Mouse (Mus musculus) limb, embryonic 12.5 days (tissue): Measurements from ENCODE around the gene Elfn1. TPM values are rescaled to one million over a fixed set of nuclear protein-coding genes. Genes with fewer than 3 reads are reported as not detected.

Experiments
- ATAC-seq: fragments of 200-750 bp; cut with Nextera tagmentation; 2 replicates; pipeline ENCODE4 v1.8.0; 2017; ENCODE audit warnings: low read depth, moderate TSS enrichment; ENCODE audit not compliant: insufficient number of reproducible peaks, insufficient read depth, low FRiP score, low TSS enrichment
- H3K27ac ChIP-seq: fragments of 300-500 bp; sonication (generic); 2 replicates; pipeline ENCODE4 v1.5.1; 2016; ENCODE audit warnings: mild to moderate bottlenecking, moderate library complexity
- H3K27me3 ChIP-seq: fragments of 300-500 bp; sonication (generic); 2 replicates; pipeline ENCODE4 v1.6.1; 2016; ENCODE audit warnings: mild to moderate bottlenecking, moderate library complexity
- H3K36me3 ChIP-seq: fragments of 300-500 bp; sonication (generic); 2 replicates; pipeline ENCODE4 v1.6.1; 2016; ENCODE audit warnings: mild to moderate bottlenecking, moderate library complexity
- H3K4me1 ChIP-seq: fragments of 300-500 bp; sonication (generic); replicated peaks from 2 replicates; pipeline ENCODE4 v1.6.1; 2016
- H3K4me2 ChIP-seq: fragments of 300-500 bp; sonication (generic); 2 replicates; pipeline ENCODE4 v1.6.1; 2016; ENCODE audit warnings: mild to moderate bottlenecking, moderate library complexity
- H3K4me3 ChIP-seq: fragments of 300-500 bp; sonication (generic); replicated peaks from 2 replicates; pipeline ENCODE4 v1.5.1; 2016; ENCODE audit warnings: mild to moderate bottlenecking
- H3K9ac ChIP-seq: fragments of 300-500 bp; sonication (generic); replicated peaks from 2 replicates; pipeline ENCODE4 v1.6.1; 2016; ENCODE audit warnings: mild to moderate bottlenecking, moderate library complexity
- H3K9me3 ChIP-seq: fragments of 300-500 bp; sonication (generic); 2 replicates; pipeline ENCODE4 v1.6.1; 2016; ENCODE audit warnings: mild to moderate bottlenecking, moderate library complexity
- WGBS: fragments of 180-500 bp; shearing (Covaris S2); methylation state at CpG from one replicate; pipeline ENCODE4 v1.1.7; 2016; 5-methylcytosine and 5-hydroxymethylcytosine counted together
- polyA plus RNA-seq: library from polyadenylated mRNA; unstranded; fragments of >200 nt; fragmentation: Nextera tagmentation; extraction: Ambion mirVana; gene quantifications from 2 replicates; pipeline ENCODE4 v1.2.1, GENCODE M21; 2016

Elfn1 gene
- polyA plus RNA-seq, 1 experiment from 2014 or later = 0.35 TPM

GRCm38 (mm10) chr5:140007656-140008522, 100.1 kb downstream of the Elfn1 start:
- no peak overlapping the region for H3K4me3 ChIP-seq
- ATAC-seq = no peak
- peaks cover 23% of the 10 kb centered on the region for H3K4me1 ChIP-seq
- no peaks in the 10 kb centered on the region for H3K9me3 ChIP-seq
- WGBS = 32% methylated on average over 9 of the region's 9 CpGs
- H3K9ac ChIP-seq = no peak overlapping the region
- no peak overlapping the region for H3K4me2 ChIP-seq
- H3K27me3 ChIP-seq = no peaks in the 10 kb centered on the region
- H3K36me3 ChIP-seq = 0 out of 2 replicates have a peak, but pooled peaks cover 9% of the 10 kb centered on the region
- 0 out of 2 replicates have a peak overlapping the region, but pooled peaks have one; percentile 29 for H3K27ac ChIP-seq

GRCm38 (mm10) chr5:140008523-140008806, 100.7 kb downstream of the Elfn1 start:
- Histone ChIP-seq H3K4me1 (peaks cover 29% of the 10 kb centered on the region), H3K9ac (no peak overlapping the region), H3K27ac (0 out of 2 replicates have a peak overlapping the region, but pooled peaks have one; percentile 29), H3K36me3 (0 out of 2 replicates have a peak, but pooled peaks cover 9% of the 10 kb centered on the region), H3K9me3 (no peaks in the 10 kb centered on the region), H3K4me2 (no peak overlapping the region), H3K4me3 (no peak overlapping the region), H3K27me3 (no peaks in the 10 kb centered on the region)
- no peak for ATAC-seq
- 67% methylated on average over 5 of the region's 5 CpGs for WGBS

GRCm38 (mm10) chr5:140009083-140009655, 101.4 kb downstream of the Elfn1 start:
- Histone ChIP-seq H3K27me3 (no peaks in the 10 kb centered on the region), H3K4me3 (no peak overlapping the region), H3K4me2 (no peak overlapping the region), H3K4me1 (peaks cover 36% of the 10 kb centered on the region), H3K9ac (no peak overlapping the region), H3K27ac (no peak overlapping the region), H3K9me3 (no peaks in the 10 kb centered on the region), H3K36me3 (0 out of 2 replicates have a peak, but pooled peaks cover 9% of the 10 kb centered on the region)
- WGBS = 76% methylated on average over 7 of the region's 7 CpGs
- ATAC-seq = no peak

GRCm38 (mm10) chr5:140010405-140010804, 102.7 kb downstream of the Elfn1 start:
- 0 out of 2 replicates have a peak, but pooled peaks cover 9% of the 10 kb centered on the region for H3K36me3 ChIP-seq
- no peak overlapping the region for H3K4me3 ChIP-seq
- no peaks in the 10 kb centered on the region for H3K9me3 ChIP-seq
- H3K27me3 ChIP-seq = no peaks in the 10 kb centered on the region
- WGBS = 67% methylated on average over 3 of the region's 3 CpGs
- H3K4me2 ChIP-seq = no peak overlapping the region
- H3K9ac ChIP-seq = no peak overlapping the region
- H3K27ac ChIP-seq = no peak overlapping the region
- peaks cover 49% of the 10 kb centered on the region for H3K4me1 ChIP-seq
- ATAC-seq = no peak

- H3K4me1 ChIP-seq = peaks cover 46% of the 10 kb centered on the region
- no peak overlapping the region; the same call in 1 of the 2 replicates for H3K27ac ChIP-seq
- H3K9ac ChIP-seq = no peak overlapping the region
- 74% methylated on average over 12 of the region's 12 CpGs for WGBS
- no peaks in the 10 kb centered on the region for H3K27me3 ChIP-seq
- no peak for ATAC-seq
- H3K4me2 ChIP-seq = no peak overlapping the region
- 0 out of 2 replicates have a peak, but pooled peaks cover 9% of the 10 kb centered on the region for H3K36me3 ChIP-seq
- no peaks in the 10 kb centered on the region for H3K9me3 ChIP-seq
- H3K4me3 ChIP-seq = no peak overlapping the region
Measured at GRCm38 (mm10) chr5:140012286-140012967, 104.7 kb downstream of the Elfn1 start.

- H3K36me3 ChIP-seq = 0 out of 2 replicates have a peak, but pooled peaks cover 5% of the 10 kb centered on the region
- 0 out of 2 replicates have a peak overlapping the region, but pooled peaks have one; percentile 27 for H3K9ac ChIP-seq
- H3K4me1 ChIP-seq = peaks cover 34% of the 10 kb centered on the region
- H3K27ac ChIP-seq = peak overlapping the region; percentile 35; the same call in 1 of the 2 replicates
- no peaks in the 10 kb centered on the region for H3K9me3 ChIP-seq
- H3K4me3 ChIP-seq = no peak overlapping the region
- H3K4me2 ChIP-seq = no peak overlapping the region
- no peak for ATAC-seq
- no peaks in the 10 kb centered on the region for H3K27me3 ChIP-seq
- WGBS = 59% methylated on average over 5 of the region's 5 CpGs
Measured at GRCm38 (mm10) chr5:140013652-140014051, 105.9 kb downstream of the Elfn1 start.

- peaks cover 32% of the 10 kb centered on the region for H3K4me1 ChIP-seq
- H3K9me3 ChIP-seq = no peaks in the 10 kb centered on the region
- no peak overlapping the region for H3K4me3 ChIP-seq
- H3K27ac ChIP-seq = no peak overlapping the region
- no peak for ATAC-seq
- WGBS = 88% methylated on average over 1 of the region's 1 CpGs
- no peaks in the 10 kb centered on the region for H3K27me3 ChIP-seq
- H3K4me2 ChIP-seq = no peak overlapping the region
- no peak overlapping the region for H3K9ac ChIP-seq
- no peaks in the 10 kb centered on the region for H3K36me3 ChIP-seq
Measured at GRCm38 (mm10) chr5:140016896-140017295, 109.2 kb downstream of the Elfn1 start.

- H3K9me3 ChIP-seq = no peaks in the 10 kb centered on the region
- no peak for ATAC-seq
- H3K4me1 ChIP-seq = peaks cover 22% of the 10 kb centered on the region
- no peaks in the 10 kb centered on the region for H3K36me3 ChIP-seq
- H3K9ac ChIP-seq = no peak overlapping the region
- no peaks in the 10 kb centered on the region for H3K27me3 ChIP-seq
- no peak overlapping the region for H3K27ac ChIP-seq
- no peak overlapping the region for H3K4me2 ChIP-seq
- WGBS = 93% methylated on average over 7 of the region's 7 CpGs
- H3K4me3 ChIP-seq = no peak overlapping the region
Measured at GRCm38 (mm10) chr5:140018780-140019179, 111.0 kb downstream of the Elfn1 start.

GRCm38 (mm10) chr5:140019616-140020015, 111.9 kb downstream of the Elfn1 start:
- H3K9me3 ChIP-seq = no peaks in the 10 kb centered on the region
- H3K27me3 ChIP-seq = no peaks in the 10 kb centered on the region
- WGBS = 91% methylated on average over 1 of the region's 1 CpGs
- H3K36me3 ChIP-seq = no peaks in the 10 kb centered on the region
- no peak overlapping the region for H3K9ac ChIP-seq
- H3K4me1 ChIP-seq = peaks cover 22% of the 10 kb centered on the region
- no peak overlapping the region for H3K4me3 ChIP-seq
- ATAC-seq = no peak
- H3K27ac ChIP-seq = no peak overlapping the region
- no peak overlapping the region for H3K4me2 ChIP-seq

GRCm38 (mm10) chr5:140021755-140022154, 114.0 kb downstream of the Elfn1 start:
- 0 out of 2 replicates have a peak, but pooled peaks cover 3% of the 10 kb centered on the region for H3K36me3 ChIP-seq

GRCm38 (mm10) chr5:140022861-140023260, 115.1 kb downstream of the Elfn1 start:
- H3K36me3 ChIP-seq = 0 out of 2 replicates have a peak, but pooled peaks cover 3% of the 10 kb centered on the region
- 70% methylated on average over 6 of the region's 6 CpGs for WGBS
- H3K27me3 ChIP-seq = no peaks in the 10 kb centered on the region
- no peak overlapping the region for H3K27ac ChIP-seq
- H3K4me2 ChIP-seq = no peak overlapping the region
- H3K4me1 ChIP-seq = peaks cover 10% of the 10 kb centered on the region
- H3K9ac ChIP-seq = no peak overlapping the region
- no peak overlapping the region for H3K4me3 ChIP-seq
- no peaks in the 10 kb centered on the region for H3K9me3 ChIP-seq
- ATAC-seq = no peak

More at GRCm38 (mm10) chr5:140021755-140022154, 114.0 kb downstream of the Elfn1 start:
- Histone ChIP-seq H3K9me3 (no peaks in the 10 kb centered on the region), H3K4me1 (peaks cover 10% of the 10 kb centered on the region), H3K4me2 (no peak overlapping the region), H3K4me3 (no peak overlapping the region), H3K27me3 (no peaks in the 10 kb centered on the region), H3K9ac (no peak overlapping the region), H3K27ac (no peak overlapping the region)
- WGBS = 86% methylated on average over 10 of the region's 10 CpGs
- ATAC-seq = no peak
